Mouse (Mus musculus) left cerebral cortex, adult 18-20 months (tissue): Measurements from ENCODE around the gene Ptbp1. TPM values are rescaled to one million over a fixed set of nuclear protein-coding genes. Genes with fewer than 3 reads are reported as not detected.

Source experiments
- DNase-seq, 2 experiments: peaks; one replicate each; pipeline ENCODE4 v3.0.0; 2021 to 2022; ENCODE audit warnings: low spot score in 2 of 2, mixed read lengths in 1 of 2
- total RNA-seq, 2 experiments: library from RNA; stranded (reverse); gene quantifications; 2 replicates each; pipeline ENCODE4 v1.2.3; 2021

The Ptbp1 gene
- total RNA-seq, 2 experiments from 2014 or later: 54.3 to 62.5 TPM

GRCm38 (mm10) chr10:79832026-79832785 is 22.0 kb upstream of the Ptbp1 start:
- DNase-seq: no peak

- DNase-seq: no peak
Measured at GRCm38 (mm10) chr10:79832786-79833181, 21.4 kb upstream of the Ptbp1 start.

- peak; percentile 82 to 84 for DNase-seq
Measured at GRCm38 (mm10) chr10:79834769-79835398, 19.3 kb upstream of the Ptbp1 start.

- DNase-seq: no peak
Measured at GRCm38 (mm10) chr10:79836918-79837317, 17.3 kb upstream of the Ptbp1 start.

DNA sequence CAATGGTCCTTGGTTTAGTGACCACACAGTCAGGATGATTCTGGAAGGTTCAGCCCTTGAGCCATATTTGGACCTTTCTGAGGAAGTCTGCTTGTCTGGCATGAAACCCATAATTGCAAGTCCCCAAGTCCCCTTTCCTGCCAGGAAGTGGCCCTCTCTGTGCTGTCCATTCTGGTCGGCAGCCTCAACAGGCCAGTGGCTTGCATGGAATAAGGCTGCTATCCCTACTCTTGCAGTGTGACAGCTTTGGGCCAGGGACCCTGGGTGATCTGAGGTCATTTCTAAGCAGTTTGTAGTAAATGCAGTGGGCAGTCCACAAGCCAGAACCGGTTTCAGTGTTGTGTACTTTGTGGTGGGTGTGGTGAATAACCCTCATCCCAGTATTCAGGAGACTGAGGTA is 16.1 kb upstream of the Ptbp1 start:
- DNase-seq: no peak

- no peak for DNase-seq
Measured at GRCm38 (mm10) chr10:79840091-79840490, 14.1 kb upstream of the Ptbp1 start.

DNA sequence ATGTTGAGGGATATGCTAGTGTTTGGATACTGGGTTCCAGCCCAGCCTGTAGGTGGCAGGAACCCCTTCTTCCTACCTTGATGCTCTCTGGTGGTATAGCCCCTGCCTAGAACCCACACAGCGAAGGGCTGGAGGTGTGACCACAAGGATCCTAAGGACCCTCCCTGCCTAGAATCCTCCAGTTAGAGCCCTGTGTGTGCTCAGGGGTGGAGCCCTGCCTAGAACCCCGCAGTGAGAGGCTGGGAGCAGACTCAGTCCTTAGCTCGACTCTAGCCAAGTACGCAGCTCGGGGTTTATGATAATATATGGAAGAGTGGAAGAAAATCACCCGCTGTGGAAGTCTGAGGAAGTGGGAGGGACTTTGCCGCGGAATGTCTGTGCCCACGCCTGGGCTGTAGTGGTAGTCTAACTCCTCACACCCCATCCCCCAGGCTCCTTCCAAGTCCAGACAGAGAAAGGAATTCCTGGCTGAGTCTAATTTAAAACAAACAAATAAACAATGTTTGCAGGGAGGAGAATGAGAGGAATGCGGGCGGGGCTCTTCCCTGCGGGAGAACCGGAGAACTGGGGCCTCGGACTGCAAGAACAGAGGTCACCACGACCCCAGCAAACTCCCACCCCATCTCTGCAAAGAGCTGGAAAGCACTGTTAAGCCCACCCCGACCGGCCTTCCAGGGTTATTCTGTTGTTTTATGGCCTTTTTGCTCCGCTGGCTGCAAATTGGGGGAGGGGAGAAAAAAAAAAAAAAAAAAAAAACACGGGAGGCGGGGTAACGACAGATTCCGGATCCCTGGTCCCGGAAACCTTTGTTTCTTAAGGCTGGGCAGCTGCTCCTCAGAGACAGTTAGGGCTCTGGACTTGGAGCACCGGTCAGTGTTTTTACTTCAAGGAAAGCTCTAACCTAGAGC is 13.3 kb upstream of the Ptbp1 start:
- peak; percentile 68 to 77 for DNase-seq

DNA sequence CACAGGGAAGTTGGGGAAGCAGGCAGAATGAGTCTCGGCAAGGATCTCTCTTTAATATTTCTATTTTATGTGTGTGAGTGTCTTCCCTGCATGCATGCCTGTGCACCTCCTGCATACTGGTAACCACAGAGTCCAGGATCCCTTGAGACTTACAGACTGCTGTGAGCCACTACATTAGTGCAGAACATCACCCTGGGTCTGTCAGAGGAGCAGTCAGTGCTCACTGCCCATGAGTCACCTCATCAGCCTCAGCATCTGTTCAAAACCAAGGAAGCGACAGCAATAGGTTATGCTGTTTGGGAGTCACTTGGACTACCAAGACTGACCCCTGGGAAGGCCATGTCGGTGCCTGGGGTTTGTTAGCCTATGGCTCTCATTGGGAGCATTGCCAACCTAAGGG is 11.9 kb upstream of the Ptbp1 start:
- DNase-seq: no peak

DNA sequence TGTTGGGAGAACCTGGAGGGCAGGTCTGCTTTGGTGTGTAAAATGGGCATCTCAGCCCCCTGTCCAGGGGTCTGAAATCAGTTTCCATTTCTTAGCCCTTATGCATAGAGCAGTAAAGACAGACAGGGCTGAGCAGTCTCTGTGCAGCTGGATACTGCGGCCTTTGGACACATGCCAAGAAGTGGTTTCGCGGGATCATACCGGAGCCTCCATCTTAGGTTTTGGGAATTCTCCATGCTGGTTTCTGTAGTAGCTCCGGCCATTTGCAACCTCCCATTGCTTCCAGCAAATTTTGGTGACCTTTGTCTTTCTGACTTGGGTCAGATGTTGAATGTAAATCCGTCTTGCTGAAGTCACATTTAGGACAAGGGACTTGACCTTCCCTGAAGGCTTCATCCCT is 10.8 kb upstream of the Ptbp1 start:
- no peak for DNase-seq

- DNase-seq: no peak
Measured at GRCm38 (mm10) chr10:79846553-79846952, 7.7 kb upstream of the Ptbp1 start.

GRCm38 (mm10) chr10:79849941-79850628 is 4.1 kb upstream of the Ptbp1 start:
- no peak for DNase-seq

DNA sequence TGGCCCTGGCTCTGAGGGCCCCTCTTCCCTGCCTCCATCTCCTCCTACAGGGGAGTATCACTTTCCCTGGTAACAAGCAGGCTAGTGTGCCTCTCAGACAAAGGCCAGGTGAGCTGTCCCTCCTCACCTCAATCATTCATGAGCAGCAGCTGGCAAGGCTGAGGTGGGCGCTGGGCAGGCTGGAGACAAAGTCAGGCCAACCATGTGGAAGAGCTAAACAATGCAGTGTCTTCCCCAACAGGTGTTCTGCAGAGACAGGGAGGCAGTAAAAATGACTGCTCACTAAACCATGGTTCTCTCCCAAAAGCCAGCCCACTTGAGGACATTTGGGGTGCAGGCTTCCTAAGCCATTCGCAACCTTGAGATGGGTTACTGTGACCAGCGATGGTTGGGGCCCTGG is 2.6 kb upstream of the Ptbp1 start:
- DNase-seq: no peak

DNA sequence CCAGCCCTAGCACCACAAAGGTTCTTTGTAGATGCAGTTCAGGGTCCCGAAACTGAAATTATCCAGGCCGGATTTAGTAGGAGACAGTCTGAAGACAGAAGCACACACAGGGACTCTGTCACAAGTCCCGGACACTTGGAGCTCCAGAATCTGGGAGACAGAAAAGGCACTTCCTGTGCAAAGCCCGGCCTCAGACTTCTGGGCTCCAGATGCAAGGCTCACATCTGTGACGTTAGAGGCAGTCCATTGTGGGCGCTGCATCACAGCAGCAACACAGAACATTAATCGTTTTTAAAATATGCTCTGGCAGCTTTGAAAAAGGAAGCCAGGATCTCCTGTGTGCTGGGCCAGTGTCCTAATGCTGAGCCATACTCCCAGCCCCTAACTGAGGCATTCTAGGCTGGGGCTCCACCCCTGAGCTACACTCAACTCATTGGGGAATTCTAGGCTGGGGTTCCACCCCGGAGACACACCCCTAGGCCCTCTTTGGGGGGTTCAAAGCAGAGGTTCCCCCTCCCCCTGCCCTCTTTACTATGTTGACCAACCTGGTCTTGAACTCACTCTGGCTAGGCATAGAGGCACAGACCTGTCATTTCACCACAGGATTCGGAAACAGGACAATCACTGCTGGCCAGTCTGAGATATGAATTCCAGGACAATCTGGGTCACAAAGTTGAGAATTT is 2.0 kb upstream of the Ptbp1 start:
- DNase-seq: no peak

GRCm38 (mm10) chr10:79852827-79853226 is 1.4 kb upstream of the Ptbp1 start:
- DNase-seq: no peak

GRCm38 (mm10) chr10:79853392-79853791 is 835 bp upstream of the Ptbp1 start:
- peak; percentile 73 to 74 for DNase-seq

- peak; percentile 43 to 53 for DNase-seq
Measured at GRCm38 (mm10) chr10:79854801-79855541, 744 bp downstream of the Ptbp1 start.

DNA sequence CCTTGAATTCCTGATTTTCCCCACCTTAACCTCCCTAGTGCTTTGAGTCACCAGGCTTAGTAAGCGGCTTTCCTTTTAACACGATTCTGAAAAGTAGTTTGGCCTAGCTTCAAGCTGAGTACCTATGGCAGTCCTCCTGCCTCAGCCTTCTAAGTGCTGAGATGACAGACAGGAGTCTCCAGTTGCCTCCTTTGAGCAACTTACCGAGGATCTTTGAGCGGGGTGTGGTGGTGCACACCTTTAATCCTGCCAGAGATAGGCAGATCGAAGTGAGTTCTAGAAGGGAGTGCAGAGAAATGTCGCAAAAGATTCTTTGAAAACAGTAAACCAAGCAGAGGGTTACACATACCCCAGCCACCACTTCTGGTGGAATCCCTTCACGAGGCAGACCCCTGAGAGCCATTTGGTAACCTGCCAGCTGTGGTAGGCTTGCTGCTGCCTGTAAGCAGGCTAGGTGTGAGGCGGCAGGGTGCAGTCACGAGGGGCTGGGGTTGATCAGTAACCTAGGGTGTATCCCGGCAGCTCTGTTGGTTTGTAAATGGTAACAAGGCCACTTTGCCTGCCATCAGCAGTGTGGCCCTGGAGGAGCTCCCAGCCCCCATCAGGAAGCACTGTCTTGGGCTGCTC is 1.4 kb downstream of the Ptbp1 start:
- DNase-seq: no peak

GRCm38 (mm10) chr10:79856280-79856679 is 2.1 kb downstream of the Ptbp1 start:
- no peak for DNase-seq

- DNase-seq: no peak
Measured at GRCm38 (mm10) chr10:79856704-79857451, 2.7 kb downstream of the Ptbp1 start.
